Mouse (Mus musculus) C2C12 (cell line): ENCODE data around the gene Baiap2l1.

Experiments
- CTCF ChIP-seq: IDR thresholded peaks from one replicate; pipeline ENCODE4 v1.5.1; 2011; ENCODE audit not compliant: control insufficient read depth, insufficient read depth, insufficient read length
- MAX ChIP-seq: IDR thresholded peaks from one replicate; pipeline ENCODE4 v1.6.1; 2011; ENCODE audit warnings: mild to moderate bottlenecking, control low read depth

DNA sequence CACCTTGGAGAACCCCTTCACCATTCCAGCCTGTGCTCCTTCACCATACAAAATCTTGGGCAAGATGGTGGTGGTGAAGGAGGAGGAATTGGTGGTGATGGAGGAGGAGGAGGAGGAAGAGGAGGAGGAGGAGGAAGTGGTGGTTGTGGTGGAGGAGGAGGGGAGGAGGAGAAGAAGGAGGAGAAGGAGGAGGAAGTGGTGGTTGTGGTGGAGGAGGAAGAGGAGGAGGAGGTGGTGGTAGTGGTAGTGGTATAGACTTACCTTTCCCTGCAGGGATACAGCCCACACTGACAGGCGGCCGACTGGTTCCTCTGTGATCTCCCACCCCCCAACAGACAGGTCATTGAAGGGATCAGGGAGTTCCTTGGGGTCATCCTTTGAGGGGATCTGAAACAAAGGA, 141.9 kb downstream of the Baiap2l1 start:
- TF ChIP-seq CTCF, result no peak
- no peak for TF ChIP-seq MAX
